Mouse (Mus musculus) gastrocnemius, adult 2 months (tissue): ENCODE measurements at regions not wholly inside any gene's neighbourhood (a gene's known extent, or its start where the extent isn't known, plus 50 kb on each side); places are given as distances from the start of the nearest gene placed in this dataset.
"Not testable (repeated sequence)": the region's sequence is repeated elsewhere in the genome, so short reads cannot be mapped to it uniquely, and the experiment has no call there.

Experiments
- DNase-seq: peaks from one replicate; pipeline ENCODE4 v3.0.0; 2022
- H3K27ac ChIP-seq: fragments of 200-600 bp; 2 replicates; pipeline ENCODE4 v1.8.1; 2022; ENCODE audit warnings: mild to moderate bottlenecking
- H3K4me3 ChIP-seq: fragments of 200-600 bp; 2 replicates; pipeline ENCODE4 v1.8.1; 2022; ENCODE audit warnings: mild to moderate bottlenecking, moderate library complexity
- CTCF ChIP-seq: fragments of 200-600 bp; IDR thresholded peaks from 2 replicates; pipeline ENCODE4 v1.8.1; 2022; ENCODE audit warnings: antibody characterized with exemption, mild to moderate bottlenecking, moderate library complexity
- intact Hi-C: fragments of 180-260 bp; cut with DNase I; formaldehyde crosslinking; loops from one replicate; pipeline ENCODE4 v1.15.1; 2025

DNA sequence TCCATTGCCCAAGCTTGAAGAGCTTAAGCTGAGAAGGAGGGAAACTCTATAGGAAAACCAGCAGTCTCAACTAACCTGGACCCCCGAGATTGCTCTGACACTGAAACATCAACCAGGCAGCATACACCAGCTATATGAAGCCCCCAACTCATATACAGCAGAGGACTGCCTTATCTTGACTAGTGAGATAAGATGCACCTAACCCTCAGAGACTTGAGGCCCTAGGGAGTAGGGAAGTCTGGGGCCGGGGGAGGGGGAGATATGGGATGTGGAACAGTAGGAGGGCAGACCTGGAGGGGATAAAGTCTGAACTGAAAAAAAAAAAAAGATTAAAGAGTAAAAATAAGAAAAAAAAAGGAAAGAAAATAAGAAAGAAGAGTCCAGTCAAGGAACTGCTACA lies 540.5 kb upstream of the Pkdcc start:
- DNase-seq, result no peak
- Histone ChIP-seq H3K4me3 (no peak overlapping the region), H3K27ac (no peak overlapping the region)
- TF ChIP-seq CTCF, result no peak
- intact Hi-C loops, result no loop called here

DNA sequence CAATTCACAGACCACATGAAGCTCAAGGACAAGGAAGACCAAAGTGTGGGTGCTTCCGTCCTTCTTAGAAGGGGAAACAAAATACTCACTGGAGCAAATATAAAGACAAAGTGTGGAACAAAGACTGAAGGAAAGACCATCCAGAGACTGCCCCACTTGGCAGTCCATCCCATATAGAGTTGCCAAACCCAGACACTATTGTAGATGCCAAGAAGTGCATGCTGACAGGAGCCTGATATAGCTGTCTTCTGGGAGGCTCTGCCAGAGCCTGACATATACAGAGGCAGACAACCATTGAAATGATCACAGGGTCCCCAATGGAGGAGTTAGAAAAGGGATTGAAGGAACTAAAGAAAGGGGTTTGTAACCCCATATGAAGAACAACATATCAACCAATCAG lies 548.5 kb upstream of the Pkdcc start:
- intact Hi-C loops, DNase-seq, H3K4me3 ChIP-seq: not testable (repeated sequence)

DNA sequence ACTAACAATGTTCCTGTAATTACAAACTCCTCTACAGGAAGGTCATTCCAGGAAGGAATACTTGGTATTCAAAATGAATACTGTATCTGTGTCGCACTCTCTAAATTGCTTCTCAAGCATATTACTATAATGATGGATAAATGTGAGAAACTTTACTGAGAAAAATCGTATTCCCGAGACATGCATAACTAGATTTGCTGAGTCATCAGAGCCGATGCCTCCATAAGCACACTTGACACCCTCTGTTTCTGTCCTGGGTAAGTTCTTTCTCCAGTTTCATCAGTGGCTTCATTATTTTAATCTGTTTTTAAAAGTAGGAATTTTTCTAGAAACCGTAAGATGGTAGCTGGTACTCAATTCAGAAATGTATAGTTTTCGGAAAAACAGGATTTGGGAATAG lies 550.7 kb upstream of the Pkdcc start:
- no peak for TF ChIP-seq CTCF
- intact Hi-C loops, result no loop called here
- Histone ChIP-seq H3K4me3 (no peak overlapping the region), H3K27ac (no peak overlapping the region)
- no peak for DNase-seq

More for the DNA sequence above, 548.5 kb upstream of the Pkdcc start:
- H3K27ac ChIP-seq, result not testable (repeated sequence)

DNA sequence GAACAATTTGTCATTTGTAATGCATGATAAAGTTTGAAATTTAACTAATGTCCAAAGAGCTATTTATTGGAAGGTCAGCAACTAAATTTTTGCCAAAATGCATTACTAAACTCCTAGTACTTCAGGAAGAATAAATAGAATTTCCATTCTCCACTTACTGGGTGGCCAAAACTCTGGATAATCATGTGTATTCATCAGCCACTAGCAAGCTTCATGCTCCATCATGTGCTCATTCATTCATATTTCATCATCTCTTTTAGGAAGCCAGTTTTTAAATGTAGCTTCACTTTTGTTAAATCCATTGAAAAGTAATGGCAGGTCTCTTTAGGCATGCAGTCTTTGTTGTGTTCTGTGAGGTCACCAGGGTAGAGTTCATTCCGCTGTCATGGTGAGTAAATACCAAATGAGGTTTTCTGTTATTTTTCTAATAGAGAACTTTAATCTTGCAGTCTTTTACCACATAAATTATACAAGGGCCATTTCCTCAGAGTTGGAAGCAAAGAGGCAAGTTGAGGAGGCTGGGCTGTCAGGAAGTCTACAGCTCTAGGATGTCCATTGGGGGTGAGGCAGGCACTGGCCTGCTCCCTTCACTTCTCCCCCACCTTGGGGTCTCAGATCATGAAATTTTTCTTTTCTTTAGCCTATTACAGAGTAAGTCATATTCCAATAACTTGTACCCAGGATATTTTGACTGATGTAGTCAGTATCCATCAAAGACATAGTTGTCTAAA lies 578.5 kb upstream of the Pkdcc start:
- intact Hi-C loops, result no loop called here

DNA sequence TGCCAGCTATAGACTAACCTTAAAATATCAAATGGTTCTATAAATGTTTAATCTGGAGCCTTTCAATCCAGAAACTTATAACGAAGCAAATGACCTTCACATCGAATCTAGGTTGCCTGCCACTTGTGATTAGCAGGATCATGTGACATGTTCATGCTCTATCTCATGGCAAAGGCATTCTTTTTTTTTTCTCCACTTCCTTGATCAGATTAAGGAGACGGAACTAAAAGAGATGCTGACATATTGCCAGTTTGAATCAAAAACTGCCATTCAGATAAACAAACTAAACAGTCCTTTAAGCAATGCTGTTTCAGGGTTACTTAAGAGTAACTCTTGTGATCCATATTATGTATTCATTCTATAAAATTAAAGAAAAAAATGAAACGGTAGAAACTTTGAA lies 579.2 kb upstream of the Pkdcc start:
- H3K4me3 ChIP-seq, result no peak overlapping the region
- DNase-seq, result no peak
- no peak for TF ChIP-seq CTCF
- no peak overlapping the region for H3K27ac ChIP-seq
- intact Hi-C loops, result no loop called here

More for the DNA sequence above, 578.5 kb upstream of the Pkdcc start:
- DNase-seq, result no peak
- Histone ChIP-seq H3K27ac (no peak overlapping the region), H3K4me3 (no peak overlapping the region)
- TF ChIP-seq CTCF, result no peak

DNA sequence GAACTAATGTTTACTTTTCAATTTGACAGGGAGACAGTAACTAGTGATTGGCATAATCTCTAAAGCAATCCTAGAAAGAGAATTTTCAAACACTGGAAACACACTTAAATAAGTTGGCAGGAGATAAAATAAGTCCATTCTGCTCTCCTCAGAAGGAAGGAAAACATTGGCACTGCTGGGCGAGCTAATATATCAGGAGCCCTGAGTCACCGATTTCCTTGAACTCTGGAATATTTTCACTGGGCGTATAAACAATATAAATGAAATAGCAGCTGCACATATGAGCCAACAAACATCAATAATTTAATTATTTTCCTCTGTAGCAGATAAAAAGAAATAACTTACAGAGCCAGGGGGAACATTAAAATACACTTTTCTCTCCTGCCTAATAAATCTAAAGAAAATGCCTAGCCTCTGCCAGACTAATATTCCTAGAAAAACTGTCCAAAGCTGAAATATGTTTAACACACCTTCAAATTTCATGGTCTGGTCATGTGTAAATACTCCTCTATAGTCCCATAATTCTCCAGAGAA lies 608.4 kb upstream of the Pkdcc start:
- H3K4me3 ChIP-seq, result no peak overlapping the region
- intact Hi-C loops, result no loop called here
- TF ChIP-seq CTCF, result no peak
- H3K27ac ChIP-seq, result no peak overlapping the region
- DNase-seq, result no peak

DNA sequence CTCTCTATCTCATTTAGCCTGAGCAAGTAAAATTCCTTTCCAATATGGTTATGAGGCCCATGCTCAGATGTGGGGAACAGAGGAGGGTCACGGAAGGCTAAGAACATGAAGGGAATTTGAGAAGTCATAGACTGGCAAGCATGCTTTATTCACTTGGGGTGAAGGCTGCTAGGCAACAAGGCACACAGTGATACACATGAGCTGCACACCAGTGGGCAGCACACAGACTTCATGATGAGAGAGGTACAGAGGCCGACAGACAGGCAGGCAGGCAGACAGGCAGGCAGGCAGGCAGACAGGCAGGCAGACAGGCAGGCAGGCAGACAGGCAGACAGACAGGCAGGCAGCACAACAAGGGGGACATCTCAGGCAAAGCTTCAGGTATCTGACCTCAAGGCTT lies 631.3 kb upstream of the Pkdcc start:
- Histone ChIP-seq H3K27ac (no peak overlapping the region), H3K4me3 (no peak overlapping the region)
- no peak for DNase-seq
- no peak for TF ChIP-seq CTCF
- intact Hi-C loops, result no loop called here

DNA sequence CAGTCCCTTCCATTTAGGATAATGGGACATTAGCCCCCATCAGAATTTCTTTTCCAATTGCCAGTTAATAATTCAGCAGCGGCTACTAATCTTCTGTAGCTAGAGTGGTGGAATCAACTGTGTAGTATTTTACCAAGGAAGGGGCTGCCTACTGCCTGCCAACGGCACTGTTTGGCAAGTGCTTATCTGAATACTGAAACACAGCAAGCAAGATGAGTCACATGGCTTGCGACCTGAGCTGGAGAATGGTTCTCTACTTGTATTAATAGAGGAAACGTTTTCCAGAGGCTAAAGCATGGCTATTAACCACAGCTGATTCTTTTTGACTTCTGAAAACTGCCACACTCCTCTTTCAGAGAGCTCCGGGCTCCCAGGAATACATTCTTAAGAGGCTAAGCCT lies 681.6 kb upstream of the Pkdcc start:
- DNase-seq, result no peak
- Histone ChIP-seq H3K4me3 (no peak overlapping the region), H3K27ac (no peak overlapping the region)
- no peak for TF ChIP-seq CTCF
- intact Hi-C loops, result no loop called here

DNA sequence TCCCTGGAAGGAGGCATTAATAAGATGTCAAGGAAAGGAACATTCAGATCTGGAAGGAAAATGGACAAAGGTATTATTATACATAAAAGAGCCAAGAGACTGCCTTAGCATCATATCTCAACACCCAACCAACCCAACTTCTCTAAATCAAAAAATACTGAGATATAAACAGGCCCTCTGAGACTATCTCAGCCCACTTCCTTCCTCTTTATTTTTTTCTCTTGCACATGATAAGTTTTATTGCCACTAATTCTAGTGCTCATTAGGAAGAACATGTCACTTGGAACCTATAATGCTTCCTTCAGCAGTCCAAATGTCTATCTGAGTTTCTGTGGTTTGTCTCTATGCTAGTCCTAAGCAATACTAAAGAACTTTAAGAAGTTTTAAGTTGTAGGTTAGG lies 697.0 kb upstream of the Pkdcc start:
- H3K27ac ChIP-seq, result no peak overlapping the region
- H3K4me3 ChIP-seq, result no peak overlapping the region
- DNase-seq, result no peak
- intact Hi-C loops, result no loop called here
- no peak for TF ChIP-seq CTCF

DNA sequence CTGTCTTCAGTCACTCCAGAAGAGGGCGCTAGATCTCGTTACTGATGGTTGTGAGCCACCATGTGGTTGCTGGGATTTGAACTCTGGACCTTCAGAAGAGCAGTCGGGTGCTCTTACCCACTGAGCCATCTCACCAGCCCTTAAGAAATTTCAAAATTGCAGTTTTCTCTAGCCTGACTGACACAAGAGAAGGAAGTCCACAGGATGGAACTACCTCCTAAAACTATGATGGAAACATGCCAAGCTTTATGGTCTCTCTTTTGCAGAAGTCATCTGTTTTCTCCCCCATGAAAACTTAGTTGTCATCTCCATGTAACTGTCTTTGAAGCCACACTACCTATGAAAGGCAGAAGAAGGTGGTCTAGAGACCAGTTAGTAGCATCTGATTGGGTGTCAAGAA lies 698.2 kb upstream of the Pkdcc start:
- Histone ChIP-seq H3K27ac (no peak overlapping the region), H3K4me3 (no peak overlapping the region)
- no peak for DNase-seq
- intact Hi-C loops, result no loop called here
- TF ChIP-seq CTCF, result no peak

DNA sequence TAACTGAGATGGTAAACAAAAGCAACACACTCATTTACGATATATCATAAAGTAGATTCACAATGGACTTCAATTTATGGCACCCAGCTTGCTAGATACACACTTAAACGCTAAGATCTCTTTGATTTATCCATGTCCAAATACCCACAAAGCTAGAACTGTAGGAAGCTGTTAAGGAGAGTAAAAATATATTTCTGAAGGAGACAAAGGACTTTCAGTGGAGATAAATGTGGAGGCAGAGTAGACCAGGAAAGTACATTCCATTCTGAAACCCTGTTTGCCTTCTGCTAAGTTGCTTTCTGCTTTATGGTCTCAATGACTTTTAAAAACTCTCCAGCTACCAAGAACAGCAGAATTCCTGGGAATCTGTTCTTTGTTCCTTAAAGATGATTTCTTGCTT lies 701.3 kb upstream of the Pkdcc start:
- Histone ChIP-seq H3K4me3 (no peak overlapping the region), H3K27ac (no peak overlapping the region)
- no peak for DNase-seq
- intact Hi-C loops, result no loop called here
- no peak for TF ChIP-seq CTCF

DNA sequence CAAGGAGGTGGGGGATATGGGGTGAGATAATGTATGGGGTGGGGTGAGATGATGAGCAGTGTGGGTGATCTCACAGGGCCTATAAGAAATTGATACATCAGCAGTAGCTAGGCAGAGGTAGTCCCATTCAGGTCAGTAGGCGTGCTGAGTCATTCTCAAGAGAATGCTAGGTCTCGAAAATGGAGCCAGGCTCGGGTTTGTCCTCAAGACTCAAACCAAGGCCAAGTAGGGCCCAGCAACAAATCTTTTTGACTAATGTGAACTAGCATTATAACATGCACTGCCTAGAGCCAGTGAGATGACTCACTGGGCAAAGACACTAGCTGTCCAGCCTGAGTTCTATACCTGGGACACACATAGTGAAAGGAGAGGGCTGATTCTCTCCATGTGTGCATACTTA lies 710.8 kb upstream of the Pkdcc start:
- no peak overlapping the region for H3K4me3 ChIP-seq
- no peak for TF ChIP-seq CTCF
- intact Hi-C loops, result no loop called here
- no peak overlapping the region for H3K27ac ChIP-seq
- no peak for DNase-seq

DNA sequence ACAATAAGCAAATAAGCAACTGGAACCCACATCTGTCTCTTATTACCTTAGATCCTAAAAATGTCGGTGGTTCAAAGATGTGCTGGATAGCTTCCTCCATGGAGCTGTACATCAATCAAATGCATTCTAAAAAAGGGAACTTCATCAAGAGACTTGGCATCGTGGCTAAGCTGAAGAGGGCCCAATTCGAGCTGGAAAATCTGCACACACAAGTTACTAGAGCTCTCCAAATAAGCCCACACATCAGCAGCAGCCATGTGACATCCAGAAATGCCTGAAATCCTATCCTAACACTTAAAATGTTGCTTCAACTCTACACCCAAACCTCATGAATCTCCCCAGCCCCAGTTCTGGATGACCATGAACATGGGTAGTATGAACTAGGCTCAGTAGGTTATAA lies 729.5 kb upstream of the Pkdcc start:
- no peak for DNase-seq
- no peak for TF ChIP-seq CTCF
- intact Hi-C loops, result loop anchor here (10.0 kb wide), 1 partner anchor 229 kb away; no protein-coding TSS in a partner anchor
- H3K27ac ChIP-seq, result no peak overlapping the region
- H3K4me3 ChIP-seq, result no peak overlapping the region

DNA sequence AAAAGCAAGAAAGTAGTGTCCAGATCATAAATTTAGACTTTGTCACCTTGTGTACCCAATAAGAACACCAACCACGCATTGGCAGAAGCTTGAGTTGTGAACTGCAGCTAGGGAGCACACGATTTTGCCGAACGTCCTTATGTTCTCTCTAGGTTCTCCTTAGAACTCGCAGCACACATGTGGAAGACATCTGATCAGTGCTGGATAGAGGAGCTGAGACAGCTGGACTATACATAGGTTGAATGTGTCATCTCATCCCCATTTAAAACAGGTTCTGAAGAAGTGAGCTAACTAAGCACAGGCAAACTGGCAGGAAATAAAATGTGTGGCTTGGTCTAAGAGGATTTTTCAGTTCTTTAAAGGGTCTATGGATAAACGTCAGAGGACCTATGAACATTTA lies 730.5 kb upstream of the Pkdcc start:
- intact Hi-C loops, result loop anchor here (10.0 kb wide), 1 partner anchor 230 kb away; no protein-coding TSS in a partner anchor
- Histone ChIP-seq H3K27ac (no peak overlapping the region), H3K4me3 (no peak overlapping the region)
- DNase-seq, result no peak
- TF ChIP-seq CTCF, result no peak
